Mouse (Mus musculus) olfactory bulb, adult 2 months (tissue): ENCODE data around the gene Surf2.

Source experiments
- CTCF ChIP-seq: fragments of 200-500 bp; IDR thresholded peaks from 2 replicates; pipeline ENCODE4 v1.5.1; 2012; ENCODE audit warnings: low read depth, mild to moderate bottlenecking, low read length, moderate library complexity; ENCODE audit not compliant: insufficient read depth
- POLR2A ChIP-seq: fragments of 200-500 bp; IDR thresholded peaks from 2 replicates; pipeline ENCODE4 v1.6.1; 2012; ENCODE audit warnings: mild to moderate bottlenecking, low read depth, low read length, moderate library complexity; ENCODE audit not compliant: insufficient read depth

GRCm38 (mm10) chr2:26910994-26911765 lies 5.0 kb upstream of the Surf2 start:
- TF ChIP-seq POLR2A (no peak), CTCF (no peak)
